Mouse (Mus musculus) thymus, postnatal 0 days (tissue): ENCODE measurements around the gene Gm45844. TPM values are rescaled to one million over a fixed set of nuclear protein-coding genes. Genes with fewer than 3 reads are reported as not detected.
"Not testable (repeated sequence)": the region's sequence is repeated elsewhere in the genome, so short reads cannot be mapped to it uniquely, and the experiment has no call there.

ENCODE experiments used
- DNase-seq: peaks from one replicate; pipeline ENCODE4 v3.0.0-alpha.2; 2015; ENCODE audit warnings: low spot score
- microRNA-seq: library from miRNA; unstranded; fragments of <30 nt; microRNA quantifications from one replicate; pipeline ENCODE4, GENCODE M21; 2016; ENCODE audit warnings: borderline number of aligned reads
- polyA plus RNA-seq: library from polyadenylated mRNA; unstranded; fragments of >200 nt; fragmentation: Nextera tagmentation; extraction: Ambion mirVana; gene quantifications from 2 replicates; pipeline ENCODE4 v1.2.1, GENCODE M21; 2015

Gene Gm45844
- polyA plus RNA-seq, result 0.41 and 0.85 TPM in 2 replicates

GRCm38 (mm10) chr7:7277966-7278567 is at the start of gene Gm45844:
TSS of gene Gm45844 (minus strand) at chr7:7278289.
- peak; percentile 73 for DNase-seq

GRCm38 (mm10) chr7:7295595-7295994 is 17.5 kb upstream of the Gm45844 start:
- peak; percentile 39 for DNase-seq

- no peak for DNase-seq
Measured at GRCm38 (mm10) chr7:7281383-7281782, 3.3 kb upstream of the Gm45844 start.

GRCm38 (mm10) chr7:7277556-7277955 is 533 bp downstream of the Gm45844 start:
- DNase-seq, result not testable (repeated sequence)

- not testable (repeated sequence) for DNase-seq
Measured at GRCm38 (mm10) chr7:7247228-7247627, 30.9 kb downstream of the Gm45844 start, which contains the start of gene Vmn2r29. TSS of gene Vmn2r29 (minus strand) at chr7:7247328.

GRCm38 (mm10) chr7:7209313-7210151 is 68.6 kb downstream of the Gm45844 start, which contains the start of gene Zfp772:
TSS of gene Zfp772 (minus strand) at chr7:7209998.
- DNase-seq, result peak; percentile 30

- peak; percentile 62 for DNase-seq
Measured at GRCm38 (mm10) chr7:7188191-7188942, 89.7 kb downstream of the Gm45844 start.

- DNase-seq, result no peak
Measured at GRCm38 (mm10) chr7:7187417-7188190, 90.5 kb downstream of the Gm45844 start.

- no peak for DNase-seq
Measured at GRCm38 (mm10) chr7:7185897-7186296, 92.2 kb downstream of the Gm45844 start.

- DNase-seq, result peak; percentile 44
Measured at GRCm38 (mm10) chr7:7171227-7172147, 106.6 kb downstream of the Gm45844 start, which contains the start of gene Zfp418. TSS of gene Zfp418 (plus strand) at chr7:7171330.

Small RNAs within 50 kb of the gene (microRNA-seq; reads per million reads assigned to microRNA genes)
- gene Mir5620, result 1.2 reads per million

Other genes starting within 250 kb of the Gm45844 start
- gene Zfp954, start 156.8 kb downstream of the Gm45844 start, polyA plus RNA-seq, result 13.8 and 17.3 TPM in 2 replicates
- 2.3 TPM in 2 replicates for gene Zfp773, start 141.5 kb downstream of the Gm45844 start, polyA plus RNA-seq
- 1.2 and 1.5 TPM in 2 replicates for gene Zfp418, start 107.0 kb downstream of the Gm45844 start, polyA plus RNA-seq
- gene Zfp772, start 68.3 kb downstream of the Gm45844 start, polyA plus RNA-seq, result 3.9 and 4.0 TPM in 2 replicates
- gene Vmn2r29, start 31.0 kb downstream of the Gm45844 start, polyA plus RNA-seq, result 0.13 TPM in 1 of 2 replicates, not detected in the other
- 39.0 and 42.6 TPM in 2 replicates for gene Clcn4, start 22.6 kb upstream of the Gm45844 start, polyA plus RNA-seq
- not detected in 2 replicates for gene Vmn2r30, start 59.3 kb upstream of the Gm45844 start, polyA plus RNA-seq
- gene Gm45783, start 96.3 kb upstream of the Gm45844 start, polyA plus RNA-seq, result not detected in 2 replicates
- gene Vmn2r31, start 121.4 kb upstream of the Gm45844 start, polyA plus RNA-seq, result not detected in 2 replicates
- not detected in 2 replicates for gene Vmn2r32, start 201.7 kb upstream of the Gm45844 start, polyA plus RNA-seq